Mouse (Mus musculus) ZHBTc4 (cell line): Measurements from ENCODE around the gene Akirin1.

Experiments
- DNase-seq: peaks from one replicate; pipeline ENCODE4 v3.0.0-alpha.2; 2011; ENCODE audit warnings: low read depth, low spot score

The Akirin1 gene

GRCm38 (mm10) chr4:123718434-123718780 lies 31.7 kb downstream of the Akirin1 start:
- DNase-seq = no peak

GRCm38 (mm10) chr4:123717574-123718433 lies 32.3 kb downstream of the Akirin1 start, which contains the start of gene Ndufs5:
Ndufs5 (minus strand) TSS chr4:123718202.
- peak; percentile 98 for DNase-seq

- DNase-seq = no peak
Observed at GRCm38 (mm10) chr4:123712431-123712830, 37.7 kb downstream of the Akirin1 start.

- no peak for DNase-seq
Observed at GRCm38 (mm10) chr4:123707340-123707739, 42.8 kb downstream of the Akirin1 start.

- no peak for DNase-seq
Observed at GRCm38 (mm10) chr4:123705340-123705739, 44.8 kb downstream of the Akirin1 start.

- DNase-seq = no peak
Observed at GRCm38 (mm10) chr4:123693384-123693783, 56.8 kb downstream of the Akirin1 start.

- peak; percentile 69 for DNase-seq
Observed at GRCm38 (mm10) chr4:123692071-123692470, 58.1 kb downstream of the Akirin1 start.

GRCm38 (mm10) chr4:123690311-123690710 lies 59.8 kb downstream of the Akirin1 start:
- peak; percentile 89 for DNase-seq

GRCm38 (mm10) chr4:123687025-123687781 lies 62.9 kb downstream of the Akirin1 start:
- DNase-seq = peak; percentile 55

GRCm38 (mm10) chr4:123686368-123687024 lies 63.6 kb downstream of the Akirin1 start:
- no peak for DNase-seq

GRCm38 (mm10) chr4:123685506-123686242 lies 64.5 kb downstream of the Akirin1 start:
- no peak for DNase-seq

GRCm38 (mm10) chr4:123685046-123685445 lies 65.1 kb downstream of the Akirin1 start:
- no peak for DNase-seq
